8 mouse cellular contexts compared by ENCODE assay signal in genomic region chr4:134922925-134923244, GRCm38 (mm10). TPM values are rescaled to one million over a fixed set of nuclear protein-coding genes. Genes with fewer than 3 reads are reported as not detected.
A peak's percentile ranks its signal among the peaks of the same experiment; 100 is the strongest.
DNase-seq lines count a peak whose midpoint lies in the region; ATAC-seq and TF ChIP-seq lines count a peak whose summit lies in the region.

No protein-coding gene starts in this region.

- H3K9ac ChIP-seq in heart, embryonic 11.5 days (ENCODE audit: low read depth, low read length) = peak overlapping the region; percentile 83
- H3K9ac ChIP-seq in kidney, embryonic 15.5 days = peak overlapping the region; percentile 69
- peak overlapping the region; percentile 73 for H3K9ac ChIP-seq in liver, embryonic 15.5 days
- peak overlapping the region; percentile 55 for H3K9ac ChIP-seq in neural tube, embryonic 14.5 days (replicated peaks; ENCODE audit: low read depth, low read length)

- peak overlapping the region; percentile 89 for H3K4me3 ChIP-seq in cerebellum, adult 2 months (replicated peaks; ENCODE audit: insufficient read depth, low read depth, low read length)
- H3K4me3 ChIP-seq in embryonic facial prominence, embryonic 10.5 days = peak overlapping the region; percentile 84
- H3K4me3 ChIP-seq in heart, embryonic 11.5 days (ENCODE audit: low read depth, low read length) = peak overlapping the region; percentile 100
- peak overlapping the region; percentile 79 for H3K4me3 ChIP-seq in kidney, embryonic 15.5 days (replicated peaks)
- H3K4me3 ChIP-seq in liver, embryonic 15.5 days (replicated peaks) = peak overlapping the region; percentile 97
- H3K4me3 ChIP-seq in neural tube, embryonic 14.5 days (ENCODE audit: low read depth, low read length) = peak overlapping the region; percentile 99
- H3K4me3 ChIP-seq in thymus, adult 2 months (ENCODE audit: control insufficient read depth, insufficient read depth, low read length) = peak overlapping the region; percentile 59

- H3K9me3 ChIP-seq in embryonic facial prominence, embryonic 10.5 days = no peaks in the 10 kb centered on the region
- H3K9me3 ChIP-seq in heart, embryonic 11.5 days (replicated peaks; ENCODE audit: control insufficient read depth, low read length) = no peaks in the 10 kb centered on the region
- H3K9me3 ChIP-seq in kidney, embryonic 15.5 days (replicated peaks) = no peaks in the 10 kb centered on the region
- no peaks in the 10 kb centered on the region for H3K9me3 ChIP-seq in liver, embryonic 15.5 days (replicated peaks)
- no peaks in the 10 kb centered on the region for H3K9me3 ChIP-seq in neural tube, embryonic 14.5 days (ENCODE audit: control insufficient read depth, low read length)

- peak overlapping the region; percentile 91 for H3K27ac ChIP-seq in cerebellum, adult 2 months (ENCODE audit: insufficient read depth, low read length)
- peak overlapping the region; percentile 98 for H3K27ac ChIP-seq in embryonic facial prominence, embryonic 10.5 days (replicated peaks)
- H3K27ac ChIP-seq in heart, embryonic 11.5 days (ENCODE audit: low read depth, low read length) = peak overlapping the region; percentile 78
- peak overlapping the region; percentile 97 for H3K27ac ChIP-seq in kidney, embryonic 15.5 days
- H3K27ac ChIP-seq in liver, embryonic 15.5 days (replicated peaks) = peak overlapping the region; percentile 91
- H3K27ac ChIP-seq in neural tube, embryonic 14.5 days (ENCODE audit: low read depth, low read length) = peak overlapping the region; percentile 87
- H3K27ac ChIP-seq in thymus, adult 2 months (ENCODE audit: control insufficient read depth, insufficient read depth, low read length) = peak overlapping the region; percentile 76

- no peak for ATAC-seq in cerebellum, adult (ENCODE audit: insufficient number of reproducible peaks, low FRiP score, low TSS enrichment)
- ATAC-seq in heart, embryonic 11.5 days (replicated peaks; ENCODE audit: insufficient number of reproducible peaks, low FRiP score, low TSS enrichment) = 0 out of 2 replicates have a peak, but pooled peaks have one; percentile 60
- ATAC-seq in kidney, embryonic 15.5 days (replicated peaks; ENCODE audit: low FRiP score) = peak; percentile 69; the same call in 1 of the 2 replicates
- peak; percentile 48 for ATAC-seq in liver, embryonic 15.5 days (ENCODE audit: insufficient read depth)
- peak; percentile 66; the same call in 1 of the 2 replicates for ATAC-seq in neural tube, embryonic 14.5 days (ENCODE audit: low read depth)

- peak overlapping the region; percentile 66 for H3K4me2 ChIP-seq in heart, embryonic 11.5 days
- peak overlapping the region; percentile 75 for H3K4me2 ChIP-seq in kidney, embryonic 15.5 days
- peak overlapping the region; percentile 80 for H3K4me2 ChIP-seq in liver, embryonic 15.5 days
- peak overlapping the region; percentile 94 for H3K4me2 ChIP-seq in neural tube, embryonic 14.5 days (ENCODE audit: low read depth, low read length)

- H3K27me3 ChIP-seq in cerebellum, adult 2 months (ENCODE audit: control insufficient read depth, insufficient read depth, low read length) = no peaks in the 10 kb centered on the region
- H3K27me3 ChIP-seq in embryonic facial prominence, embryonic 10.5 days (replicated peaks; ENCODE audit: low read depth, poor library complexity, severe bottlenecking) = no peaks in the 10 kb centered on the region
- H3K27me3 ChIP-seq in heart, embryonic 11.5 days (ENCODE audit: control insufficient read depth, insufficient read depth, low read length) = no peaks in the 10 kb centered on the region
- no peaks in the 10 kb centered on the region for H3K27me3 ChIP-seq in kidney, embryonic 15.5 days
- H3K27me3 ChIP-seq in liver, embryonic 15.5 days = no peaks in the 10 kb centered on the region
- no peaks in the 10 kb centered on the region for H3K27me3 ChIP-seq in neural tube, embryonic 14.5 days (ENCODE audit: control insufficient read depth, insufficient read depth, low read length)
- H3K27me3 ChIP-seq in thymus, adult 2 months (ENCODE audit: control insufficient read depth, insufficient read depth, low read length) = no peaks in the 10 kb centered on the region

- under 1% methylated on average over 13 of the region's 13 CpGs for WGBS in cerebellum, adult 2 months
- under 1% methylated on average over 13 of the region's 13 CpGs for WGBS in embryonic facial prominence, embryonic 10.5 days
- under 1% methylated on average over 13 of the region's 13 CpGs for WGBS in heart, embryonic 11.5 days (ENCODE audit: insufficient replicate concordance)
- WGBS in kidney, embryonic 15.5 days = under 1% methylated on average over 13 of the region's 13 CpGs
- under 1% methylated on average over 13 of the region's 13 CpGs for WGBS in liver, embryonic 15.5 days (ENCODE audit: insufficient replicate concordance)
- under 1% methylated on average over 13 of the region's 13 CpGs for WGBS in neural tube, embryonic 14.5 days
- WGBS in thymus, adult 2 months = under 1% methylated on average over 13 of the region's 13 CpGs

- peak in 1 of 2 experiments; percentile 67 for DNase-seq in cerebellum, adult 2 months
- DNase-seq in embryonic facial prominence, embryonic 10.5 days (ENCODE audit: low spot score) = peak; percentile 82
- DNase-seq in thymus, adult 2 months = peak; percentile 77

- 0 out of 2 replicates have a peak, but pooled peaks have one; percentile 21 for TF ChIP-seq POLR2A in cerebellum, adult 2 months (IDR thresholded peaks at IDR 0.05; ENCODE audit: borderline replicate concordance, insufficient read depth, low read length)
- TF ChIP-seq POLR2A in thymus, adult 2 months (IDR thresholded peaks at IDR 0.05; ENCODE audit: control insufficient read depth, extremely low read depth, insufficient read depth, low read length, poor library complexity) = no peak

- H3K4me1 ChIP-seq in cerebellum, adult 2 months (ENCODE audit: control insufficient read depth, insufficient read depth, low read length) = peaks cover 7% of the 10 kb centered on the region; the same call in 1 of the 2 replicates
- peaks cover 31% of the 10 kb centered on the region for H3K4me1 ChIP-seq in embryonic facial prominence, embryonic 10.5 days
- peaks cover 12% of the 10 kb centered on the region for H3K4me1 ChIP-seq in heart, embryonic 11.5 days (ENCODE audit: control insufficient read depth, insufficient read depth, low read length)
- H3K4me1 ChIP-seq in kidney, embryonic 15.5 days = peaks cover 24% of the 10 kb centered on the region
- H3K4me1 ChIP-seq in liver, embryonic 15.5 days (replicated peaks) = peaks cover 69% of the 10 kb centered on the region
- peaks cover 19% of the 10 kb centered on the region for H3K4me1 ChIP-seq in neural tube, embryonic 14.5 days (ENCODE audit: control insufficient read depth, insufficient read depth, low read length)
- peaks cover 28% of the 10 kb centered on the region for H3K4me1 ChIP-seq in thymus, adult 2 months (replicated peaks; ENCODE audit: control insufficient read depth, insufficient read depth, low read length)

- no peak for TF ChIP-seq CTCF in cerebellum, adult 2 months (IDR thresholded peaks at IDR 0.05; ENCODE audit: borderline replicate concordance, insufficient read depth, low read depth, low read length)
- 0 out of 2 replicates have a peak, but pooled peaks have one; percentile 7 for TF ChIP-seq CTCF in thymus, adult 2 months (IDR thresholded peaks at IDR 0.05; ENCODE audit: borderline replicate concordance, control insufficient read depth, extremely low read depth, insufficient read depth, low read length, poor library complexity)

- peaks cover 39% of the 10 kb centered on the region for H3K36me3 ChIP-seq in embryonic facial prominence, embryonic 10.5 days (replicated peaks)
- peaks cover 20% of the 10 kb centered on the region for H3K36me3 ChIP-seq in heart, embryonic 11.5 days (ENCODE audit: control insufficient read depth, insufficient read depth, low read length)
- peaks cover 30% of the 10 kb centered on the region for H3K36me3 ChIP-seq in kidney, embryonic 15.5 days
- peaks cover 35% of the 10 kb centered on the region for H3K36me3 ChIP-seq in liver, embryonic 15.5 days (replicated peaks)
- peaks cover 25% of the 10 kb centered on the region for H3K36me3 ChIP-seq in neural tube, embryonic 14.5 days (ENCODE audit: control insufficient read depth, insufficient read depth, low read length)
- peaks cover 34% of the 10 kb centered on the region for H3K36me3 ChIP-seq in thymus, adult 2 months (ENCODE audit: control insufficient read depth, insufficient read depth, low read length)

RNA-seq across cellular contexts. Expression of gene Rsrp1, which starts 0.5 kb away (rescaled TPM):
- 478 and 508 TPM in 2 replicates for polyA plus RNA-seq in cerebellum, adult 2 months (2012; rRNA removed)
- polyA plus RNA-seq in embryonic facial prominence, embryonic 10.5 days (2016; fragmentation: Nextera tagmentation; extraction: Ambion mirVana) = 343 and 353 TPM in 2 replicates
- polyA plus RNA-seq in heart, embryonic 11.5 days (2014; fragmentation: Nextera tagmentation; extraction: Ambion mirVana) = 331 and 353 TPM in 2 replicates
- polyA plus RNA-seq in kidney, embryonic 15.5 days (2015; fragmentation: Nextera tagmentation; extraction: Ambion mirVana) = 404 and 429 TPM in 2 replicates
- polyA plus RNA-seq in liver, embryonic 15.5 days (2015; fragmentation: Nextera tagmentation; extraction: Ambion mirVana) = 280 and 309 TPM in 2 replicates
- 484 and 511 TPM in 2 replicates for polyA plus RNA-seq in neural tube, embryonic 14.5 days (2014; fragmentation: Nextera tagmentation; extraction: Ambion mirVana)
- polyA plus RNA-seq in thymus, adult 2 months (2012; rRNA removed) = 1,774 and 1,821 TPM in 2 replicates

RNA-seq across cellular contexts. Expression of gene Syf2, which starts 7.8 kb away (rescaled TPM):
- polyA plus RNA-seq in cerebellum, adult 2 months (2012; rRNA removed) = 95.4 and 99.7 TPM in 2 replicates
- polyA plus RNA-seq in embryonic facial prominence, embryonic 10.5 days (2016; fragmentation: Nextera tagmentation; extraction: Ambion mirVana) = 65.2 and 65.9 TPM in 2 replicates
- polyA plus RNA-seq in heart, embryonic 11.5 days (2014; fragmentation: Nextera tagmentation; extraction: Ambion mirVana) = 59.5 and 61.5 TPM in 2 replicates
- 82.7 and 83.9 TPM in 2 replicates for polyA plus RNA-seq in kidney, embryonic 15.5 days (2015; fragmentation: Nextera tagmentation; extraction: Ambion mirVana)
- 46.4 and 50.2 TPM in 2 replicates for polyA plus RNA-seq in liver, embryonic 15.5 days (2015; fragmentation: Nextera tagmentation; extraction: Ambion mirVana)
- 52.4 and 59.8 TPM in 2 replicates for polyA plus RNA-seq in neural tube, embryonic 14.5 days (2014; fragmentation: Nextera tagmentation; extraction: Ambion mirVana)
- 36.8 and 42.8 TPM in 2 replicates for polyA plus RNA-seq in thymus, adult 2 months (2012; rRNA removed)

RNA-seq across cellular contexts. Expression of gene Tmem50a, which starts 8.1 kb away (rescaled TPM):
- 105 and 111 TPM in 2 replicates for polyA plus RNA-seq in cerebellum, adult 2 months (2012; rRNA removed)
- 127 and 133 TPM in 2 replicates for polyA plus RNA-seq in embryonic facial prominence, embryonic 10.5 days (2016; fragmentation: Nextera tagmentation; extraction: Ambion mirVana)
- 149 and 150 TPM in 2 replicates for polyA plus RNA-seq in heart, embryonic 11.5 days (2014; fragmentation: Nextera tagmentation; extraction: Ambion mirVana)
- polyA plus RNA-seq in kidney, embryonic 15.5 days (2015; fragmentation: Nextera tagmentation; extraction: Ambion mirVana) = 173 and 174 TPM in 2 replicates
- polyA plus RNA-seq in liver, embryonic 15.5 days (2015; fragmentation: Nextera tagmentation; extraction: Ambion mirVana) = 70.6 and 79.4 TPM in 2 replicates
- 207 and 212 TPM in 2 replicates for polyA plus RNA-seq in neural tube, embryonic 14.5 days (2014; fragmentation: Nextera tagmentation; extraction: Ambion mirVana)
- polyA plus RNA-seq in thymus, adult 2 months (2012; rRNA removed) = 196 and 226 TPM in 2 replicates

RNA-seq across cellular contexts. Expression of gene Rhd, which starts 58.5 kb away (rescaled TPM):
- 1.0 and 1.1 TPM in 2 replicates for polyA plus RNA-seq in cerebellum, adult 2 months (2012; rRNA removed)
- 8.2 and 11.2 TPM in 2 replicates for polyA plus RNA-seq in embryonic facial prominence, embryonic 10.5 days (2016; fragmentation: Nextera tagmentation; extraction: Ambion mirVana)
- polyA plus RNA-seq in heart, embryonic 11.5 days (2014; fragmentation: Nextera tagmentation; extraction: Ambion mirVana) = 54.0 and 68.6 TPM in 2 replicates
- 5.7 and 7.9 TPM in 2 replicates for polyA plus RNA-seq in kidney, embryonic 15.5 days (2015; fragmentation: Nextera tagmentation; extraction: Ambion mirVana)
- polyA plus RNA-seq in liver, embryonic 15.5 days (2015; fragmentation: Nextera tagmentation; extraction: Ambion mirVana) = 587 and 603 TPM in 2 replicates
- polyA plus RNA-seq in neural tube, embryonic 14.5 days (2014; fragmentation: Nextera tagmentation; extraction: Ambion mirVana) = 1.8 and 2.1 TPM in 2 replicates
- polyA plus RNA-seq in thymus, adult 2 months (2012; rRNA removed) = 0.38 TPM in 1 of 2 replicates, not detected in the other
